Mouse (Mus musculus) kidney, adult 2 months (tissue): Measurements from ENCODE around the gene Tent4b. TPM values are rescaled to one million over a fixed set of nuclear protein-coding genes. Genes with fewer than 3 reads are reported as not detected.

Experiments used
- DNase-seq: peaks from one replicate; pipeline ENCODE4 v3.0.0; 2021
- H3K27ac ChIP-seq: fragments of 200-500 bp; 2 replicates; pipeline ENCODE4 v1.5.1; 2012; ENCODE audit warnings: low read depth, low read length, control low read depth, inconsistent platforms; ENCODE audit not compliant: insufficient read depth
- H3K27me3 ChIP-seq: fragments of 200-500 bp; replicated peaks from 2 replicates; pipeline ENCODE4 v1.6.1; 2012; ENCODE audit warnings: mild to moderate bottlenecking, moderate library complexity, low read length, inconsistent platforms; ENCODE audit not compliant: control insufficient read depth, insufficient read depth
- H3K36me3 ChIP-seq: fragments of 200-500 bp; 2 replicates; pipeline ENCODE4 v1.6.1; 2012; ENCODE audit warnings: mild to moderate bottlenecking, moderate library complexity, low read length, inconsistent platforms; ENCODE audit not compliant: control insufficient read depth, insufficient read depth
- H3K4me1 ChIP-seq: fragments of 200-500 bp; 2 replicates; pipeline ENCODE4 v1.6.1; 2011; ENCODE audit warnings: low read length; ENCODE audit not compliant: control insufficient read depth, insufficient read depth
- H3K4me3 ChIP-seq: fragments of 200-500 bp; 2 replicates; pipeline ENCODE4 v1.5.1; 2011; ENCODE audit warnings: mild to moderate bottlenecking, low read depth, low read length, control low read depth; ENCODE audit not compliant: insufficient read depth
- CTCF ChIP-seq: fragments of 200-500 bp; conservative IDR thresholded peaks from 2 replicates; pipeline ENCODE4 v1.5.1; 2011; ENCODE audit warnings: low read depth, mild to moderate bottlenecking, control low read depth, low read length, moderate library complexity, mixed read lengths; ENCODE audit not compliant: insufficient read depth, insufficient read length
- POLR2A ChIP-seq: fragments of 200-500 bp; IDR thresholded peaks from one replicate; pipeline ENCODE4 v1.6.1; 2011; ENCODE audit warnings: low read depth, low read length, control low read depth
- WGBS: fragments of 180-500 bp; shearing (Covaris S2); methylation state at CpG from one replicate; pipeline ENCODE4 v1.1.7; 2018; 5-methylcytosine and 5-hydroxymethylcytosine counted together
- polyA plus RNA-seq: library from polyadenylated mRNA; depleted of rRNA; stranded (reverse); fragments of >200 nt; gene quantifications from 2 replicates; pipeline ENCODE4 v1.2.3, GENCODE M21; 2012; rRNA removed

Tent4b gene
- polyA plus RNA-seq, 1 experiment = 28.8 TPM

- Histone ChIP-seq H3K27ac (no peak overlapping the region), H3K36me3 (no peaks in the 10 kb centered on the region), H3K4me1 (no peaks in the 10 kb centered on the region), H3K4me3 (no peak overlapping the region), H3K27me3 (no peaks in the 10 kb centered on the region)
- no peak for DNase-seq
- 88% methylated on average over 4 of the region's 4 CpGs for WGBS
- TF ChIP-seq POLR2A (no peak), CTCF (no peak)
Measured at GRCm38 (mm10) chr8:88307736-88308135, 108.7 kb downstream of the Tent4b start.

Other genes starting within 250 kb of the Tent4b start
- 4.1 and 5.6 TPM in 2 replicates for gene Zfp423, start 239.6 kb upstream of the Tent4b start, polyA plus RNA-seq
- 15.1 and 23.7 TPM in 2 replicates for gene Cnep1r1, start 80.4 kb upstream of the Tent4b start, polyA plus RNA-seq
- gene Heatr3, start 61.4 kb upstream of the Tent4b start, polyA plus RNA-seq = 12.9 and 15.3 TPM in 2 replicates
- 3.0 and 4.8 TPM in 2 replicates for gene Adcy7, start 73.2 kb downstream of the Tent4b start, polyA plus RNA-seq
- gene Brd7, start 163.0 kb downstream of the Tent4b start, polyA plus RNA-seq = 23.9 and 25.6 TPM in 2 replicates